35 mouse cellular contexts compared by ENCODE assay signal in the genomic region with DNA sequence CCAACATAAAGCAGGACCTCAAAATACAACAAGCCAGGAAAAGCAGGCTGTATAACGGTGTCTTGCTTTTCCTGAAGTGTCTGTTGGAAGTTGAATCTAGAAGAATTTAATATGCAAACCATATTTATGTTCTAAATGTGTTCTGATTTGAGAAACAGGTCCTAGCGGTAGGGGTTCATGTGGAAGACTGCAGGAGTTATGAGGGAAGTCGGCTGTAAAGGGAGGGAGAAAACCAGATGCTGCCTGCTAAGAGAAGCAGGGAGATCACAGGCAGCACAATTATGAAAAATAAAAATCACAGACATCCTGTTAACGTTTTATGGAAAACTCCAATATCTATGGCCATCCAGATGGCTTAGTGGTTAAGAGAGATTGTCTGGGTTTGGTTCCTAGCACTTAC.
"Had no signal": no experiment of that assay in that cellular context is flagged by ENCODE, and none has a peak within 500 bp of the region (broad histone marks: within the 10 kb centered on the region; RNA-seq: fewer than 3 reads in every experiment).

No protein-coding gene starts in this region.

- H3K9ac ChIP-seq: heart, embryonic 12.5 days; heart, embryonic 13.5 days; heart, embryonic 15.5 days; hindbrain, embryonic 12.5 days; hindbrain, embryonic 13.5 days; hindbrain, embryonic 14.5 days; hindbrain, embryonic 15.5 days; intestine, embryonic 15.5 days; kidney, embryonic 15.5 days had no signal

- H3K36me3 ChIP-seq: heart, embryonic 10.5 days; heart, embryonic 12.5 days; heart, embryonic 13.5 days; heart, embryonic 15.5 days; hindbrain, embryonic 10.5 days; hindbrain, embryonic 12.5 days; hindbrain, embryonic 13.5 days; hindbrain, embryonic 15.5 days; intestine, embryonic 15.5 days; kidney, embryonic 15.5 days had no signal

- ATAC-seq: hindbrain, embryonic 16.5 days; hindbrain, postnatal 0 days; inflammation-experienced regulatory T-cells, adult 6 months; intestine, embryonic 15.5 days; intestine, embryonic 16.5 days; intestine, postnatal 0 days had no signal

- H3K4me1 ChIP-seq: hindbrain, embryonic 10.5 days; hindbrain, embryonic 12.5 days; kidney, embryonic 15.5 days had no signal

- H3K9me3 ChIP-seq: heart, embryonic 10.5 days; heart, embryonic 13.5 days; heart, embryonic 15.5 days; hindbrain, embryonic 10.5 days; hindbrain, embryonic 12.5 days; hindbrain, embryonic 15.5 days; intestine, embryonic 15.5 days had no signal

- H3K4me2 ChIP-seq: heart, embryonic 11.5 days; heart, embryonic 12.5 days; heart, embryonic 13.5 days; heart, embryonic 15.5 days; hindbrain, embryonic 12.5 days; hindbrain, embryonic 13.5 days; hindbrain, embryonic 14.5 days; hindbrain, embryonic 15.5 days; intestine, embryonic 15.5 days; kidney, embryonic 15.5 days had no signal

- H3K27me3 ChIP-seq: heart, embryonic 12.5 days; heart, embryonic 13.5 days; heart, embryonic 15.5 days; hindbrain, embryonic 12.5 days; hindbrain, embryonic 13.5 days; hindbrain, embryonic 15.5 days; intestine, embryonic 15.5 days; kidney, embryonic 15.5 days had no signal

- H3K27ac ChIP-seq: heart, embryonic 10.5 days; heart, embryonic 13.5 days; heart, embryonic 15.5 days; hindbrain, embryonic 10.5 days; hindbrain, embryonic 12.5 days; hindbrain, embryonic 13.5 days; hindbrain, embryonic 14.5 days; hindbrain, embryonic 15.5 days; hindbrain, postnatal 0 days; intestine, embryonic 15.5 days; kidney, embryonic 15.5 days; kidney, postnatal 0 days; layer of hippocampus, adult 2 months had no signal

- H3K4me3 ChIP-seq: heart, embryonic 10.5 days; heart, embryonic 12.5 days; heart, embryonic 13.5 days; heart, embryonic 15.5 days; hindbrain, embryonic 10.5 days; hindbrain, embryonic 12.5 days; hindbrain, embryonic 13.5 days; hindbrain, embryonic 15.5 days; intestine, embryonic 15.5 days; kidney, embryonic 15.5 days; layer of hippocampus, adult 2 months had no signal

- DNase-seq: heart, postnatal 10 days; heart, postnatal 14 days; heart, postnatal 36 days; heart, postnatal 4 days; kidney, adult 11 months; kidney, adult 18-20 months; kidney, adult 2 months; kidney, adult 8-10 months; kidney, adult 9 months; kidney, postnatal 10 days; kidney, postnatal 14 days; kidney, postnatal 25 days; kidney, postnatal 36 days; kidney, postnatal 4 days; layer of hippocampus, adult 9-11 months; layer of hippocampus, postnatal 36 days had no signal
